Mouse (Mus musculus) frontal cortex, postnatal 10 days (tissue): ENCODE results near the gene Lamtor3.
"Not testable (repeated sequence)": the region's sequence is repeated elsewhere in the genome, so short reads cannot be mapped to it uniquely, and the experiment has no call there.

Experiments used
- DNase-seq, 2 experiments: peaks; one replicate each; pipeline ENCODE4 v3.0.0; 2022; ENCODE audit warnings: low spot score in 2 of 2, mixed read lengths in 1 of 2

The Lamtor3 gene

GRCm38 (mm10) chr3:137963508-137963907, 45.2 kb downstream of the Lamtor3 start:
- DNase-seq = no peak

GRCm38 (mm10) chr3:137964014-137964413, 45.7 kb downstream of the Lamtor3 start:
- DNase-seq = not testable (repeated sequence)

- DNase-seq = no peak
Observed at GRCm38 (mm10) chr3:137968105-137968819, 50.0 kb downstream of the Lamtor3 start.

- no peak for DNase-seq
Observed at GRCm38 (mm10) chr3:137968820-137969486, 50.6 kb downstream of the Lamtor3 start.

GRCm38 (mm10) chr3:137969951-137970350, 51.6 kb downstream of the Lamtor3 start:
- DNase-seq = no peak

- no peak for DNase-seq
Observed at GRCm38 (mm10) chr3:137972224-137972623, 53.9 kb downstream of the Lamtor3 start.

- no peak for DNase-seq
Observed at GRCm38 (mm10) chr3:137972989-137973388, 54.7 kb downstream of the Lamtor3 start.

GRCm38 (mm10) chr3:137974306-137974705, 56.0 kb downstream of the Lamtor3 start:
- no peak for DNase-seq

- no peak for DNase-seq
Observed at GRCm38 (mm10) chr3:137975435-137975834, 57.1 kb downstream of the Lamtor3 start.

- no peak for DNase-seq
Observed at GRCm38 (mm10) chr3:137975856-137976423, 57.6 kb downstream of the Lamtor3 start.

GRCm38 (mm10) chr3:137976943-137977628, 58.8 kb downstream of the Lamtor3 start:
- no peak for DNase-seq

- DNase-seq = peak; percentile 29 to 34
Observed at GRCm38 (mm10) chr3:137977629-137978041, 59.3 kb downstream of the Lamtor3 start.

GRCm38 (mm10) chr3:137978233-137978632, 59.9 kb downstream of the Lamtor3 start:
- no peak for DNase-seq
